Mouse (Mus musculus): Measurements from ENCODE around the gene Pigx.
A peak's percentile ranks its signal among the peaks of the same experiment; 100 is the strongest.

Pigx gene

GRCm38 (mm10) chr16:32099638-32100150, at the start of gene Pigx, which contains the start of gene Cep19:
Gene Pigx (minus strand): TSS chr16:32099740.
Gene Cep19 (plus strand): TSS chr16:32099800.
- peak; percentile 85 for DNase-seq (ENCODE audit: low read depth)

DNA sequence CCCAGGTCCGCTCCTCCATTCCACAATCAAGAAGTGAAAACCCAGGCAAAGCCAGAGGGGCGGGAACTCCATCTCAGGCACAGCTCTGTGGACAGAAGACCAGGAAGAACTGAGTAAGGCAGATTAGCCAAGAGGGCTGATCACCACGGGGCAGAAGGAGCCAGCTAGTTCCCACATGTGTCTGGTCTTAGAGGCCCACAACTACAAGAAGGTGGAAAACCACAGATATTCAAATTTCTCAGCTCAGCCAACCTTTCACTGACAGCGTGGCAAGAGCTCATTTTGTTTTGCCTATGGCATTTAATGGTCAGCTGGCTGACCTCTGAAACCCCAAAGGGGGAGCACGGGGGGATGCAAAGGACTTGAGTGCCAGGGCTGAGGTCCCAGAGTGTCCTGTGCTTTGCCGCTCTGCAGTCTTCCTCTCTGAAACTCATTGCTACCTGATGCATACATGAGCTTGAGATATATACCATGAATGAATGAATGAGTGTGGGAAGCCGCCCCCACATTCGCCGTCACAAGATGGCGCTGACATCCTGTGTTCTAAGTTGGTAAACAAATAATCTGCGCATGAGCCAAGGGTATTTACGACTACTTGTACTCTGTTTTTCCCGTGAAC, 48.2 kb upstream of the Pigx start:
- no peak for DNase-seq (ENCODE audit: low read depth)

GRCm38 (mm10) chr16:32144592-32144991, 45.1 kb upstream of the Pigx start:
- no peak for DNase-seq (ENCODE audit: low read depth)

- DNase-seq (ENCODE audit: low read depth), result no peak
These were observed 44.2 kb upstream of the Pigx start for GRCm38 (mm10) chr16:32143766-32144165.

DNA sequence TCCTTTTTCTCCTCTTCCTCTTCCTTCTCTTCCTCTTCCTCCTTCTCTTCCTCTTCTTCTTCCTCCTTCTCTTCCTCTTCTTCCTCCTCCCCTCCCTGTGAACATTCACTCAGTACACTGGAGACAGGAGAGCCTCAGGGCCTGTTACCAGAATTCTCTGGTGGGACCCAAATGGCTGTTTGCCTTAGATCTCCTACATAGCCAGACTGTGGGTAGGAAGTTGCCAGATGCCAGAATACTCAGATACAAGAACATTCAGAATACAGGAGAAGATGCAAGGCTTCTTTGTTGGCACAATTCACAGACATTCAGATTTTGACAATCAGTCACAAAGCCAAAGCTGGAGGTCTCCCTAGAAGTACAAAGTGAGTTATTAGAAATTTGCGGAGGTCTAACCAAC, 39.4 kb upstream of the Pigx start:
- no peak for DNase-seq (ENCODE audit: low read depth)

DNA sequence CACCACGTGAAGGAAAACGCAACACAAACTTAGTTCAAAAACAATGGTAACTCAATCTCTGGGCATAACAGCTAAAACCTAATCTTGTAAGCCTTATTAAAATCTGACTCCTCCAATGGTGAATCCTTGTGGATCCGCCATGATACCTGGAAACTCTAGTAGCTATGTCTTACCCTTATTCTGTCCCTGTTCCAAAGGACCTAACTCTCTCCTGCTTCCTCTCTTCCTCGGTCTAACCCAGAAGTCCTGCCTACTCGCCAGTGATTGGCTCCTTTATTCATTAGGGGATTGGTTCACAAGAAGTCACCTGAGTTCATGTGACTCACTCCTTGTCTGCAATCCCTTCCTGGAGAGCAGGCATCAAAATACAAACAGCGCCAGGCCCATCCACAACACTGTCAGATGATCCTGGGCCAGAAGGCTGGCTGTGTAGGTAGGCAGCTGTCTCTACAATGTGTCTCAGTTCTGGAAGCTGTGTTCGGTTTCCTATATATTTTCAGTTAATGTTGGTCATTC, 36.4 kb upstream of the Pigx start:
- no peak for DNase-seq (ENCODE audit: low read depth)

GRCm38 (mm10) chr16:32133148-32133547, 33.6 kb upstream of the Pigx start:
- no peak for DNase-seq (ENCODE audit: low read depth)

DNA sequence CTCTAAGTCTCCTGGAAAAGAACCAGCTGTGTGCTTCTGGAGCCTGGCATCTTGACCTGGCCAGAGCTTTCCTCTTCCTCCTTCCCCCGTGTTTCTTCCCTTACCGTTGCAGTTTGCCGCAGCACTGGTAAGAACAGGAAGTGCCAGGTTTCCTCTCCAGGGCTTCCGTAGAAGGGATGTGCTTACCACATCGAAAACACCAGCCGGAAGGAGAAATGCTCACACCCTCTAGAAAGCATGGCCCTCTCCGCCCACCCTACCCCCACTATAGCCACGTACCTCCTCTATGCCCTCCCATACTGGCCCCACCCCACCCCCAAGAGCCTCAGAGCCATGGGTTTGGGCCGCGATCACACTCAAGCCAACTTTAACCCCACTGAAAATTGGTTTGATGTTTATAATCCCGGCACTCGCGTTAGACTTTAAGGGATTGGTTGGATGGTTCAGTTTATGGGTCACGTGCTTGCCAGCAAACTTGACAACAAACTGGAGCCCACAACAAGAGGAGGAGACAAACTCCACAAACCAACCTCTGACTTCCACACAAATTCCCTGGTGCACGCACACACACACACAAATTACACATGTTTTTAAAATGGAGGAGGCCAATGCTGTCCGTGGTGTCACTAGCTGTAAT, 30.8 kb upstream of the Pigx start:
- no peak for DNase-seq (ENCODE audit: low read depth)

DNA sequence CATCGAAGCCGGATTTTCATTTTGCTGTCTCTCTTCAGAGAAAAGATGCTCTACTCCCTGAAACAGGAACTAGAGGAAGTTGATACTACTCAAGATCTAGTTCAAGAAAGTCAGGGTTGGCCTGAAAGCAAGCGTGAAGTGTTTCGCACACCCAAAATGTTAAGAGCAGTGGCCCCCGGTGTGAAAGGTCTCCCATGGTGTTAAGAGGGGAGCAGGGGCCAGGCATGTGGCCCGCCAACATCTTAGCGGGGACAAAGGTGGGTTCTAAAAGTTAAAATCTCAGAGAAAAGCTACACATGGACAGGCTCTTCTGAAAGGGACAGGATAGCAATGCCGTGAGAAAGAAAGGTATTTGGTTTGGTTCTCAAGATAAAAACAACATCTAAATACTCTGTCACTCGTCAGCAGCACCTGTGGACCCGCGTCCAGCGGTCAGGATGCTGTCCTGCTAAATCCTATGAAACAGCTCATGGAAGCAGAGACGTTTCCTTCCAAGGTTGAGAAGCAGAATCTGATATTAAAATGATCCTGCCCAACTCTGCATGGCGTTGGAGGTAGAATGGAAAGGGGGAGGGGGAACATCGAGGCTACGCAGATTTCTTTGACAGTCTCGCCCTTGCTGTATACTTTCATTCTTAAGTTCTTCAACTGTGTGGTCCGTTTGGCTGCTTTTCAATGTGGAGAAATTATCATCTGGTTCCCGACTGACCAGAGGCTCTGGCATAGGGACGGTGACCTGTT, 30.1 kb upstream of the Pigx start:
- DNase-seq (ENCODE audit: low read depth), result no peak

DNA sequence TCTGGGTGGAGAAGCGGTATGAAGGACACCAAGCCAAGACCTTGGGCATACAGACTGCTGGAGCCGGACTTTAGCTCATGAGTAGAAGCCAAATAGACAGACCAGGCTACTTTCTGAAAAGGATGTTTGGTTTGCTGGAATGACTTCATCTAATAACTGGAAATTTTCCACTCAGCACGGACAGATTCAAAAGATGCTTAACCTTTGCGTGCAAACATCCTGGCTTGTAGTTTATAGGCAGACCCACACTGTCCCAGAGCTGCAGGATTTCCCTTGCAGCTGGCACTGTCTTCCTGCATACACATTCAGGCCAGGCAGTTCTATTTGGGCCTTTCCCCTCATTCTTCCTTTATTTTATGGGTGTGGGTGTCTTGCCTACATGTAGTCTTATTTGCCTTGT, 27.5 kb upstream of the Pigx start:
- no peak for DNase-seq (ENCODE audit: low read depth)

- DNase-seq (ENCODE audit: low read depth), result no peak
These were observed 25.8 kb upstream of the Pigx start for GRCm38 (mm10) chr16:32125364-32125763.

DNA sequence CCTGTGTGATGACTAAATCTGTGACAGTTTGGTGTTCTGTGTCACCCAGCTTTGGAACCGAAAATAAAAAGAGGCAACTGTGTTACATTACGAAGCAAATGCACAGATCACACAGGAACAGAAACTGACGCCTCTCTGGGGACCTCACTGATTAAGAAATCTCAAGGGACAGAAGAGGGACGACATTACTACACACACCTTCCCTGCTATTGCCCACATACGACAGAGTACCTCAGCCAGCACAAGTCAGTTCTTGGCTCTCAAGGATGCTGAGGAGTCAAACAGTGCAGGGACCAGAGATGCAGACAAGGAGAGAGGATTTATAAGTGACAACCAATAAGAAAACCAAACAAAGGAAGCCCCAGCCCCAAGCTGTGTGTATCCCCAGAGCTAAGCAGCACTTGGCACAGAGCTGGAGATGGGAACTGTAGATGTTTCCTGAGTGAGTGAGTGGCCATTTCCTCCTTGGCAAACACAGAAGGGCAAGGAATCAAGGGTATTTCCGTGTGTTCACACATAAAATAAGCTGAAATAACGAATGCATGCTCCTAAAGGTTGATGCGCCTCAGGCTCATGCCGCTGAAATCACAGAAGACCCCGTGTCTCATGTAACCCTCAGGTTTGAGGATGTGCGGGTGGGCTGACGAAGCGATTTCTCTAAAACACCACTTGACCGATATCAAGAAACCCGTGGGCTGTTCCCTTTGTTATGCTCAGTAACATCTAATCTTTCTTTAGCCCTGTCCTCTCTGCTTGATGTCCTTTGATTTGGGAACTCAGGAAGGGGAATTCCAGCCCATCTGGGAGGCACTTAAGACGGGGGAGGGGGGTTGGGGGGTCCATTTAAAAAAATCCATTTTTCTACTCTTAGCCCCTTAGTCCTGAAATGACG, 25.1 kb upstream of the Pigx start:
- DNase-seq (ENCODE audit: low read depth), result no peak

GRCm38 (mm10) chr16:32124020-32124419, 24.5 kb upstream of the Pigx start:
- DNase-seq (ENCODE audit: low read depth), result no peak

DNA sequence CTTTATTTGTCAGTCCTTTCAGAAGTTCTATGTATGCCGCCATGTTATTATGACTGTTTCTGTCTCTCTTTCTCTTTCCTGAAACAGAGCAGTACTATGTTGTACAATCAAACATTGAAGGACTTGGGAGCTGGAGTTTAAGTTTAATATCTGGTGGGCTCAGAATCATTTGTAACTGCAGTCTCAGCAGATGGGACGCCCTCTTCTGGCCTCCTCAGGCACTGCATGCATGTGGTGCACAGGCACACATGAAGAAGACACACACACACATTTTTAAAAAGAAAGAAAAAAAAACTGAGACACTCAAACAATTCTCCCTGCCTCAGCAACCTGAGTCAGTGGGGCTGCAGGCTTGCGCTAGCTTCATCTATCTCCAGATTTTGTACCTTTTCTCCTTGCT, 20.9 kb upstream of the Pigx start:
- no peak for DNase-seq (ENCODE audit: low read depth)

DNA sequence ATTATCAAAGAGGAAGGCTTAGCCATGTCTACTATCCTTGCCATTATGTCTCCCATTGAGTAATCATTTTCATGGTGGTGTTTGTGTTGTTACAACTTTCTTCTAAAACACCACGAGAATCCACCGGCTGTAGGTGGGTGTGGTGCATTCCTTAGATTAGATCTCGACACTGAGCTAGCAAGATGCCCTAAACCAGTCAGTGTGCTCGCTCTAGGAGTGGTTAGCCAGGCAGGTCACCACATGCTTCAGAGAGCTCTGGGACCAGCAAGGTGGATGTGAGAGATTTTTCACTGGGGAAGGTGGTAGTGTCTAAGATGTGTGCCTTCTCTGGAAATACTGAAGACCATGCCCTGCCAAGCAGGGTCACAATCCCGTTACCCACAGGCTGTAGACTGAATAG, 16.6 kb upstream of the Pigx start:
- no peak for DNase-seq (ENCODE audit: low read depth)

GRCm38 (mm10) chr16:32115781-32116180, 16.2 kb upstream of the Pigx start:
- no peak for DNase-seq (ENCODE audit: low read depth)

DNA sequence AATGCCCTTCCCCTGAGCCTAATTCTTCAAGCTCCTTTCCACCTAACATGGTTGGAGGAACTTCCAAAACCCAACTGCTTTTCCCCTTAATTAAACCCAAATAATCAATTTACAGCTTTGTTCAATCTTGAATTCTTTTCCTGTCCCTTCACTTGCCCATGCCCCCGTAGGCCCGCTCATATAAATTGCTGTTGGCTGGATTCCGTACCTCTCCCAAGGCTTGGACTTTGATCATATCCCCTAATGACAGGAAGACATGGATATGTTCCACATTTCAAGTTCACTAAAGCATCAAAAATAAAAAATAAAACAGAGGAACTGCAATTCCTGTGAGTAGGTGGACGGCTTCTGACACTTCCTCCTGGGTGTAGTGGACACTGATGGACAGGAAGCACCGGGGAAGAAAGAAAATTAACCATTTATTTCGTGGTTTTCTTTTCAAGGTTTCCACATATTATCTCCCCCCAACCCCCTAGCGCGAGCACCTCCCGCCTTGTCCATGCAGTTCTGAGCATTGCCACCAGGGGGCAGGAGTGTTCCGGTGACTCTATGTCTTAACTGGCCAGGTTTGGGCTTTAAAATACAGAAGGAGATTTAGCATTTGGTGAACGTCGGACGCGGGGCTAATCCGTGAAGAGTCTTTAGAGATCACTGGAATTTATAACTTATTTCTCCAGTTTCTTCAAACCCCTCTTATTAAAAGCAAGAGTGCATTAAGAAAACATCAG, 15.6 kb upstream of the Pigx start:
- peak; percentile 83 for DNase-seq (ENCODE audit: low read depth)

DNA sequence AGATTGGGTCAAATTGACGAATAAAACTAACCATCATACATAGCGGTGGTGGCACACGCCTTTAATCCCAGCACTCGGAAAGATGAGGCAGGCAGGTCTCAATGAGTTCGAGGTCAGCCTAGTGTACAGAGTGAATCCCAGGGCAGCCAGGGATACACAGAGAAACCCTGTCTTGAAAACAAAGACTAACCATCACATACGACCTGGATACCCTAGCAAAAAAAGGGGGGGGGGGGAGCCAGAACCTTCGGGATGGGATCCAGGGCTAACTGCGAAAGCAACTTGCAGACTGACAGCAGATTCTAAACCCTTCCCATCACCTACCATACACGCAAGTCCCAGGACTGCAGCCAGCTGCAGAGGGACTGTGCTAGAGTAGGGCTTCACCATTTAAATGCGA, 14.9 kb upstream of the Pigx start:
- no peak for DNase-seq (ENCODE audit: low read depth)

- peak; percentile 63 for DNase-seq (ENCODE audit: low read depth)
These were observed 14.1 kb upstream of the Pigx start for GRCm38 (mm10) chr16:32113541-32114218.

DNA sequence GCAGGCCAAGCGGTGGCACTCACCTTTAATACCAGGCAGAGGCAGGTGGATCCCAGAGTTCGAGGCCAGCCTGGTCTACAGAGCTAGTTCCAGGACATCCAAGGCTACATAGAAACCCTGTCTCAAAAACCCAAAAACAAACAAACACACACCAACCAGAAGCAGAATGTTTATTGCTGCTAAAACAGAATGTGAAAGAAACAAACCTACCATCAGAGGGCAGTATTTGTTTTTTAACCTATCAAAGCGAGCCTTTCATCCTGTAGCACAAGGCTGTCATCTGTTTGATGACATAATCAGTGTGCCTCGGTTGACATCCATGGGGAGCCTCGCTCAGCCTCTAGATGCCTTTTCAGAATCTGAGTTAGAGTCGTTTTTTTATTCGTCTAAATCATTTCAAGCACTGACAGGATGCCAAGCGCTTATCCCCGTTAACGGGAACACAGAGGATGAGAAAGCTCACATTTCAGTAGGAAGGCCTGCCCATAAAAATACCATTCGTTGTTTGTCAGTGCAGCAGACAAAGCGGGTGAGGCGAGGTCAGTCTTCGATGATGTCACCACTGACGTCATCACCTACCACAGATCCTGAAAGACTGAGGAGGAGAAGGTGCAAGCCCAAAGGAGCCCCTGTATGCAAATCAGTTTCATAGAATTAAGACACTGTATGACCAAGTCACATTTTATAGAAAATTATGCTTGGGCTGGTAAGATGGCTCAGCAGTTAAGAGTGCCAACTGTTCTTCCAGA, 11.6 kb upstream of the Pigx start:
- DNase-seq (ENCODE audit: low read depth), result no peak
